Mouse (Mus musculus) brain, embryonic 14.5 days (tissue): ENCODE results near the gene 9330182L06Rik. TPM values are rescaled to one million over a fixed set of nuclear protein-coding genes. Genes with fewer than 3 reads are reported as not detected.

ENCODE experiments used
- DNase-seq: peaks from one replicate; pipeline ENCODE4 v3.0.0-alpha.2; 2011; ENCODE audit warnings: low read depth
- CTCF ChIP-seq: fragments of 200-500 bp; IDR thresholded peaks from 2 replicates; pipeline ENCODE4 v1.5.1; 2012; ENCODE audit warnings: inconsistent platforms, mild to moderate bottlenecking, moderate library complexity, borderline replicate concordance; ENCODE audit not compliant: insufficient read depth, insufficient read length; ENCODE audit errors: extremely low read depth
- POLR2A ChIP-seq: fragments of 200-500 bp; IDR thresholded peaks from 2 replicates; pipeline ENCODE4 v1.6.1; 2012; ENCODE audit warnings: mild to moderate bottlenecking, inconsistent platforms, borderline replicate concordance; ENCODE audit not compliant: poor library complexity, insufficient read depth, insufficient read length, severe bottlenecking; ENCODE audit errors: extremely low read depth
- polyA plus RNA-seq: library from polyadenylated mRNA; depleted of rRNA; stranded (reverse); fragments of >200 nt; gene quantifications from 2 replicates; pipeline ENCODE4 v1.2.3, GENCODE M21; 2012; rRNA removed

Gene 9330182L06Rik
- polyA plus RNA-seq, 1 experiment: 25.1 TPM

- DNase-seq: peak; percentile 75
- TF ChIP-seq CTCF: peak; percentile 55; the same call in 1 of the 2 replicates
- no peak for TF ChIP-seq POLR2A
Observed at GRCm38 (mm10) chr5:9449570-9449969, 183.7 kb downstream of the 9330182L06Rik start.

- peak; percentile 19 for DNase-seq
- no peak for TF ChIP-seq POLR2A
- TF ChIP-seq CTCF: peak; percentile 11; the same call in 1 of the 2 replicates
Observed at GRCm38 (mm10) chr5:9453298-9453697, 187.4 kb downstream of the 9330182L06Rik start.

GRCm38 (mm10) chr5:9477587-9477986 is 211.7 kb downstream of the 9330182L06Rik start:
- TF ChIP-seq CTCF (no peak), POLR2A (no peak)
- no peak for DNase-seq

- TF ChIP-seq POLR2A (no peak), CTCF (no peak)
- peak; percentile 17 for DNase-seq
Observed at GRCm38 (mm10) chr5:9495456-9495855, 229.5 kb downstream of the 9330182L06Rik start.

GRCm38 (mm10) chr5:9497235-9497634 is 231.3 kb downstream of the 9330182L06Rik start:
- DNase-seq: no peak
- no peak for TF ChIP-seq CTCF
- no peak for TF ChIP-seq POLR2A

GRCm38 (mm10) chr5:9511027-9511426 is 245.1 kb downstream of the 9330182L06Rik start:
- TF ChIP-seq CTCF: no peak
- no peak for TF ChIP-seq POLR2A
- no peak for DNase-seq

GRCm38 (mm10) chr5:9525507-9525906 is 259.6 kb downstream of the 9330182L06Rik start:
- TF ChIP-seq POLR2A (no peak), CTCF (no peak)
- DNase-seq: no peak

Other genes with a start within 250 kb of the 9330182L06Rik start
- 5.1 and 6.6 TPM in 2 replicates for gene Tmem243, start 165.4 kb upstream of the 9330182L06Rik start, polyA plus RNA-seq
- gene Dmtf1, start 104.3 kb upstream of the 9330182L06Rik start, polyA plus RNA-seq: 76.0 and 86.4 TPM in 2 replicates